Mouse (Mus musculus): ENCODE data around the gene Shc1. TPM values are rescaled to one million over a fixed set of nuclear protein-coding genes. Genes with fewer than 3 reads are reported as not detected.
A peak's percentile ranks its signal among the peaks of the same experiment; 100 is the strongest.

Gene Shc1
- total and polyA plus RNA-seq, 3 experiments = 49.2 to 79.8 TPM; not detected in 1

- Histone ChIP-seq H3K36me3 (ENCODE audit: control insufficient read depth in 1 of 2, insufficient read depth in 2 of 2, low read length in 2 of 2) (peaks cover 7 to 40% of the 10 kb centered on the region in 2 experiments), H3K79me2 (ENCODE audit: control insufficient read depth, insufficient read depth, low read length, poor library complexity) (peaks cover 48% of the 10 kb centered on the region), H3K9me3 (replicated peaks; ENCODE audit: insufficient read depth, low read length) (no peaks in the 10 kb centered on the region), H3K9ac (ENCODE audit: control insufficient read depth, low read depth, low read length, poor library complexity, severe bottlenecking) (peak overlapping the region; percentile 81), H3K27me3 (ENCODE audit: control insufficient read depth in 1 of 2, insufficient read depth in 2 of 2, low read length in 2 of 2) (no peaks in the 10 kb centered on the region), H3K4me3 (ENCODE audit: control insufficient read depth in 1 of 2, insufficient read depth in 1 of 2, low read depth in 2 of 2, low read length in 2 of 2) (peak overlapping the region; percentile 75 to 92), H3K27ac (ENCODE audit: control insufficient read depth, low read depth, low read length) (peak overlapping the region; percentile 87), H3K4me1 (ENCODE audit: control insufficient read depth in 1 of 2, insufficient read depth in 2 of 2, low read length in 2 of 2) (peaks cover 18 to 38% of the 10 kb centered on the region in 2 experiments)
- DNase-seq (ENCODE audit: low read depth, low spot score) = peak; percentile 96
- TF ChIP-seq POLR2AphosphoS5 (IDR thresholded peaks at IDR 0.05; ENCODE audit: borderline replicate concordance, low read depth, low read length) (no peak), JUND (IDR thresholded peaks at IDR 0.05; ENCODE audit: low read depth, low read length) (no peak), TBP (IDR thresholded peaks at IDR 0.05; ENCODE audit: low read depth, low read length) (no peak), KAT2A (conservative IDR thresholded peaks at IDR 0.05; ENCODE audit: low read depth, low read length) (no peak), MAFK (IDR thresholded peaks at IDR 0.05; ENCODE audit: borderline replicate concordance, low read depth, low read length) (no peak), TCF12 (IDR thresholded peaks at IDR 0.05; ENCODE audit: low read depth, low read length) (no peak), MAZ (IDR thresholded peaks at IDR 0.05; ENCODE audit: low read depth, low read length) (no peak; the same call in 1 of the 2 replicates), MXI1 (IDR thresholded peaks at IDR 0.05; ENCODE audit: low read depth, low read length) (no peak), POLR2A (IDR thresholded peaks at IDR 0.05; ENCODE audit: control insufficient read depth in 1 of 2, insufficient read depth in 1 of 2, low read depth in 1 of 2, low read length in 2 of 2, poor library complexity in 1 of 2) (peak in 1 of 2 experiments; percentile 78; a peak in 2 of 4 replicates), HCFC1 (IDR thresholded peaks at IDR 0.05; ENCODE audit: low read depth, low read length) (no peak), ZC3H11A (IDR thresholded peaks at IDR 0.05; ENCODE audit: low read depth, low read length) (no peak), MEF2A (IDR thresholded peaks at IDR 0.05; ENCODE audit: extremely low read depth, insufficient replicate concordance, low read depth, low read length, poor library complexity, severe bottlenecking) (no peak), ZNF384 (IDR thresholded peaks at IDR 0.05; ENCODE audit: low read depth, low read length) (no peak), NRF1 (IDR thresholded peaks at IDR 0.05; ENCODE audit: insufficient read depth, low read depth, low read length, poor library complexity, severe bottlenecking) (peak; percentile 85), SIN3A (IDR thresholded peaks at IDR 0.05; ENCODE audit: low read length) (no peak), USF2 (IDR thresholded peaks at IDR 0.05; ENCODE audit: borderline replicate concordance in 1 of 2, insufficient read depth in 1 of 2, low read depth in 1 of 2, low read length in 2 of 2) (no peak), ZMIZ1 (IDR thresholded peaks at IDR 0.05; ENCODE audit: low read depth, low read length) (no peak)
Observed at GRCm38 (mm10) chr3:89417840-89418169, 438 bp upstream of the Shc1 start.

GRCm38 (mm10) chr3:89418861-89419250 lies 613 bp downstream of the Shc1 start:
- peak overlapping the region; percentile 75 to 82 for H3K4me3 ChIP-seq (ENCODE audit: control insufficient read depth in 1 of 2, insufficient read depth in 1 of 2, low read depth in 2 of 2, low read length in 2 of 2)
- peaks cover 8 to 45% of the 10 kb centered on the region in 2 experiments for H3K36me3 ChIP-seq (ENCODE audit: control insufficient read depth in 1 of 2, insufficient read depth in 2 of 2, low read length in 2 of 2)
- peaks cover 19 to 46% of the 10 kb centered on the region in 2 experiments for H3K4me1 ChIP-seq (ENCODE audit: control insufficient read depth in 1 of 2, insufficient read depth in 2 of 2, low read length in 2 of 2)
- H3K27me3 ChIP-seq (ENCODE audit: control insufficient read depth in 1 of 2, insufficient read depth in 2 of 2, low read length in 2 of 2) = no peaks in the 10 kb centered on the region
- H3K9me3 ChIP-seq (replicated peaks; ENCODE audit: insufficient read depth, low read length) = no peaks in the 10 kb centered on the region
- H3K27ac ChIP-seq (ENCODE audit: control insufficient read depth, low read depth, low read length) = peak overlapping the region; percentile 79
- H3K79me2 ChIP-seq (ENCODE audit: control insufficient read depth, insufficient read depth, low read length, poor library complexity) = peaks cover 48% of the 10 kb centered on the region
- DNase-seq (ENCODE audit: low read depth, low spot score) = no peak
- H3K9ac ChIP-seq (ENCODE audit: control insufficient read depth, low read depth, low read length, poor library complexity, severe bottlenecking) = peak overlapping the region; percentile 76
- no peak; the same call in 1 of the 2 replicates for TF ChIP-seq ETS1 (IDR thresholded peaks at IDR 0.05; ENCODE audit: low read depth, low read length)
- TF ChIP-seq CHD1 (IDR thresholded peaks at IDR 0.05; ENCODE audit: low read depth, low read length) = peak; percentile 74
- TF ChIP-seq JUND (IDR thresholded peaks at IDR 0.05; ENCODE audit: low read depth, low read length) = no peak
- TF ChIP-seq RCOR1 (IDR thresholded peaks at IDR 0.05; ENCODE audit: low read depth, low read length) = no peak
- no peak for TF ChIP-seq KAT2A (conservative IDR thresholded peaks at IDR 0.05; ENCODE audit: low read depth, low read length)
- TF ChIP-seq ZMIZ1 (IDR thresholded peaks at IDR 0.05; ENCODE audit: low read depth, low read length) = no peak
- no peak for TF ChIP-seq CHD2 (IDR thresholded peaks at IDR 0.05; ENCODE audit: low read length)
- TF ChIP-seq MYB (IDR thresholded peaks at IDR 0.05; ENCODE audit: low read depth, low read length) = no peak
- no peak for TF ChIP-seq ZNF384 (IDR thresholded peaks at IDR 0.05; ENCODE audit: low read depth, low read length)
- TF ChIP-seq MYC (IDR thresholded peaks at IDR 0.05; ENCODE audit: low read depth, low read length) = no peak
- TF ChIP-seq MAZ (IDR thresholded peaks at IDR 0.05; ENCODE audit: low read depth, low read length) = no peak
- TF ChIP-seq POLR2A (IDR thresholded peaks at IDR 0.05; ENCODE audit: control insufficient read depth in 1 of 2, insufficient read depth in 1 of 2, low read depth in 1 of 2, low read length in 2 of 2, poor library complexity in 1 of 2) = peak in 1 of 2 experiments; percentile 9; a peak in 1 of 4 replicates
- TF ChIP-seq TBP (IDR thresholded peaks at IDR 0.05; ENCODE audit: low read depth, low read length) = peak; percentile 46
- no peak for TF ChIP-seq BHLHE40 (IDR thresholded peaks at IDR 0.05; ENCODE audit: borderline replicate concordance, low read depth, low read length)
- TF ChIP-seq GABPA (IDR thresholded peaks at IDR 0.05; ENCODE audit: low read depth, low read length) = no peak
- no peak for TF ChIP-seq HCFC1 (IDR thresholded peaks at IDR 0.05; ENCODE audit: low read depth, low read length)
- peak; percentile 9; the same call in 1 of the 2 replicates for TF ChIP-seq NELFE (IDR thresholded peaks at IDR 0.05; ENCODE audit: low read depth, low read length)
- no peak for TF ChIP-seq CTCF (IDR thresholded peaks at IDR 0.05 in 2 of 3, conservative IDR thresholded peaks at IDR 0.05 in 1 of 3; ENCODE audit: control insufficient read depth in 1 of 3, insufficient read depth in 1 of 3, low read depth in 2 of 3, low read length in 3 of 3, poor library complexity in 1 of 3, severe bottlenecking in 1 of 3)
- TF ChIP-seq MAX (IDR thresholded peaks at IDR 0.05; ENCODE audit: low read length) = no peak
- no peak for TF ChIP-seq ELF1 (IDR thresholded peaks at IDR 0.05; ENCODE audit: low read depth, low read length)
- no peak for TF ChIP-seq TAL1 (IDR thresholded peaks at IDR 0.05; ENCODE audit: low read length)
- TF ChIP-seq NRF1 (IDR thresholded peaks at IDR 0.05; ENCODE audit: insufficient read depth, low read depth, low read length, poor library complexity, severe bottlenecking) = no peak

Data from MEL (cell line).